Mouse (Mus musculus) G1E (cell line): ENCODE data around the gene Rgs9.

Source experiments
- CTCF ChIP-seq: IDR thresholded peaks from 2 replicates; pipeline ENCODE4 v1.5.1; 2012; ENCODE audit warnings: low read depth, low read length, inconsistent platforms, mixed read lengths
- GATA1 ChIP-seq: IDR thresholded peaks from 2 replicates; pipeline ENCODE4 v1.6.1; 2012; ENCODE audit warnings: borderline replicate concordance, low read length, inconsistent platforms, mixed read lengths
- GATA2 ChIP-seq: IDR thresholded peaks from 2 replicates; pipeline ENCODE4 v1.6.1; 2012; ENCODE audit warnings: low read depth, low read length, inconsistent platforms, borderline replicate concordance
- POLR2AphosphoS5 ChIP-seq: IDR thresholded peaks from 2 replicates; pipeline ENCODE4 v1.6.1; 2012; ENCODE audit warnings: low read depth, low read length, inconsistent platforms; ENCODE audit not compliant: insufficient replicate concordance
- TAL1 ChIP-seq: conservative IDR thresholded peaks from 2 replicates; pipeline ENCODE4 v1.6.1; 2012; ENCODE audit warnings: low read depth, low read length, inconsistent platforms, mixed read lengths

DNA sequence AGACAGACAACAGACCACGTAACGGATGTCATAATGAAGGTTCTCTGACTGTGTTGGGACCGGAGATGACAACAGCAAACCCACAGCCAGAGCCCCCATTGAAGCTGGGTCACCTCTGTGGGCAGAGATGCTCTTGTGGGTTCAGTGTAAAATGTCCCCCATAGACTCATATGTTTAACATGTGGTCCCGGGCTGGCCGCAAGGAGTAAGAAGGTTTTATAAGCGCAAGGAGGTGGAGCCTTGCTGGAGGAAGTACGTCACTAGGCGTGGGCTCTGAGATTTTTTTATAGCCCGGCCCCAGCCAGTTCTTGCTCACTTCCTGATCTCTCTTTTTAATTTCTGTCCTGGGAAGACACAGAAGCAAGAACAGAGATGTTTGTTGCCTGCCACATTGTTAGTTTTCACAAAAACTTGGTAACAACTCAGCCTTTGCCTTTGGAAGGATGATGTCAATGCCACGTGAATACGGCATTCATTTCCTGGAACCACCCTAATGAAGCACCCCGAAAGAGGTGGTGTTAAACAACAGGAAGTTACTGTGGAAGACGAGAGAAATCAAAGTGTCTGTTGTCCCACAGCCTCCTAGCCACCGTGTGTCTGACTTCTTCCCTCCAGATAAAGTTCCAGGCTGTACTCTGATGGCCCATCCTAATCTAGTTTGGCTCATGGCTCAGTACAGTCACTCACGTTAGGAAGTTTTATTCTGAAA is 79.1 kb downstream of the Rgs9 start:
- TF ChIP-seq CTCF = no peak
- TF ChIP-seq POLR2AphosphoS5 = no peak
- no peak for TF ChIP-seq GATA1
- TF ChIP-seq TAL1 = no peak
- TF ChIP-seq GATA2 = no peak
